9 mouse cellular contexts compared by ENCODE assay signal in genomic region chr12:84784604-84785381, GRCm38 (mm10). TPM values are rescaled to one million over a fixed set of nuclear protein-coding genes. Genes with fewer than 3 reads are reported as not detected.
DNase-seq lines count a peak whose midpoint lies in the region; ATAC-seq lines count a peak whose summit lies in the region.
"Had no signal": no experiment of that assay in that cellular context is flagged by ENCODE, and none has a peak within 500 bp of the region (broad histone marks: within the 10 kb centered on the region; RNA-seq: fewer than 3 reads in every experiment).

No protein-coding gene starts in this region.

- no peak overlapping the region for H3K9ac ChIP-seq in heart, embryonic 15.5 days
- H3K9ac ChIP-seq in liver, embryonic 12.5 days, result peak overlapping the region; percentile 9; the same call in 1 of the 2 replicates
- H3K9ac ChIP-seq in stomach, embryonic 14.5 days (replicated peaks; ENCODE audit: low read depth, low read length), result no peak overlapping the region

- 36% methylated on average over 25 of the region's 25 CpGs for WGBS in forebrain, embryonic 10.5 days
- 29% methylated on average over 25 of the region's 25 CpGs for WGBS in heart, embryonic 15.5 days
- 28% methylated on average over 25 of the region's 25 CpGs for WGBS in liver, embryonic 12.5 days (ENCODE audit: insufficient replicate concordance)
- WGBS in stomach, embryonic 14.5 days, result 19% methylated on average over 25 of the region's 25 CpGs

- H3K4me1 ChIP-seq in forebrain, embryonic 10.5 days, result peaks cover 17% of the 10 kb centered on the region
- H3K4me1 ChIP-seq in heart, embryonic 15.5 days (replicated peaks), result peaks cover 9% of the 10 kb centered on the region
- H3K4me1 ChIP-seq in liver, embryonic 12.5 days, result peaks cover 12% of the 10 kb centered on the region
- H3K4me1 ChIP-seq in stomach, embryonic 14.5 days (ENCODE audit: control insufficient read depth, insufficient read depth, low read length), result peaks cover 5% of the 10 kb centered on the region; the same call in 1 of the 2 replicates

- H3K27ac ChIP-seq in forebrain, embryonic 10.5 days, result peak overlapping the region; percentile 37; the same call in 1 of the 2 replicates
- no peak overlapping the region for H3K27ac ChIP-seq in heart, embryonic 15.5 days
- H3K27ac ChIP-seq in liver, embryonic 12.5 days, result no peak overlapping the region
- H3K27ac ChIP-seq in stomach, embryonic 14.5 days (ENCODE audit: low read length), result no peak overlapping the region
- H3K27ac ChIP-seq: macrophage had no signal

- ATAC-seq in heart, embryonic 15.5 days (replicated peaks; ENCODE audit: insufficient number of reproducible peaks, insufficient read depth, low FRiP score, low read depth), result peak; percentile 71
- ATAC-seq in liver, embryonic 12.5 days, result peak; percentile 75
- peak; percentile 88 for ATAC-seq in stomach, embryonic 14.5 days (ENCODE audit: insufficient number of reproducible peaks, insufficient read depth, low FRiP score, low read depth)

- H3K36me3 ChIP-seq in forebrain, embryonic 10.5 days (replicated peaks), result no peaks in the 10 kb centered on the region
- no peaks in the 10 kb centered on the region for H3K36me3 ChIP-seq in heart, embryonic 15.5 days
- no peaks in the 10 kb centered on the region for H3K36me3 ChIP-seq in liver, embryonic 12.5 days
- no peaks in the 10 kb centered on the region for H3K36me3 ChIP-seq in stomach, embryonic 14.5 days (ENCODE audit: control insufficient read depth, insufficient read depth, low read length)

- H3K4me3 ChIP-seq in forebrain, embryonic 10.5 days, result peak overlapping the region; percentile 19; the same call in 1 of the 2 replicates
- H3K4me3 ChIP-seq in heart, embryonic 15.5 days, result no peak overlapping the region
- no peak overlapping the region for H3K4me3 ChIP-seq in liver, embryonic 12.5 days
- no peak overlapping the region for H3K4me3 ChIP-seq in stomach, embryonic 14.5 days (ENCODE audit: low read depth, low read length)

- peak; percentile 68 to 77 for DNase-seq in CD8-positive naive resting alpha-beta T cell, adult 2 months (ENCODE audit: low read depth in 2 of 2, low spot score in 2 of 2)
- peak; percentile 79 for DNase-seq in c-Kit-negative CD71-positive TER-119-positive erythroid progenitor cells, embryonic 14.5 days (ENCODE audit: low read depth, low spot score)
- DNase-seq in forebrain, embryonic 10.5 days (ENCODE audit: extremely low spot score, low spot score), result peak; percentile 85
- peak; percentile 91 for DNase-seq in kidney, postnatal 14 days
- DNase-seq in natural killer cell, adult 2 months (ENCODE audit: low spot score in 2 of 2), result peak; percentile 64 to 79

- H3K4me2 ChIP-seq in heart, embryonic 15.5 days, result peak overlapping the region; percentile 47; the same call in 1 of the 2 replicates
- peak overlapping the region; percentile 48 for H3K4me2 ChIP-seq in liver, embryonic 12.5 days
- H3K4me2 ChIP-seq in stomach, embryonic 14.5 days (replicated peaks; ENCODE audit: low read depth, low read length), result peak overlapping the region; percentile 27; the same call in 1 of the 2 replicates

- H3K27me3 ChIP-seq in forebrain, embryonic 10.5 days (ENCODE audit: poor library complexity, severe bottlenecking), result peaks cover 16% of the 10 kb centered on the region
- peaks cover 64% of the 10 kb centered on the region for H3K27me3 ChIP-seq in heart, embryonic 15.5 days
- H3K27me3 ChIP-seq in liver, embryonic 12.5 days (replicated peaks), result peaks cover 27% of the 10 kb centered on the region
- no peaks in the 10 kb centered on the region for H3K27me3 ChIP-seq in stomach, embryonic 14.5 days (ENCODE audit: control insufficient read depth, insufficient read depth, low read length)

- H3K9me3 ChIP-seq in forebrain, embryonic 10.5 days, result no peaks in the 10 kb centered on the region
- H3K9me3 ChIP-seq in heart, embryonic 15.5 days (replicated peaks), result no peaks in the 10 kb centered on the region
- no peaks in the 10 kb centered on the region for H3K9me3 ChIP-seq in liver, embryonic 12.5 days (replicated peaks)
- H3K9me3 ChIP-seq in stomach, embryonic 14.5 days (ENCODE audit: control insufficient read depth, low read depth, low read length), result no peaks in the 10 kb centered on the region

RNA-seq across cellular contexts. Expression of gene Isca2, which starts 11.7 kb away (rescaled TPM):
- 151 and 152 TPM in 2 replicates for polyA plus RNA-seq in forebrain, embryonic 10.5 days (2016; fragmentation: Nextera tagmentation; extraction: Ambion mirVana)
- 135 and 138 TPM in 2 replicates for polyA plus RNA-seq in heart, embryonic 15.5 days (2015; fragmentation: Nextera tagmentation; extraction: Ambion mirVana)
- 116 and 123 TPM in 2 replicates for polyA plus RNA-seq in liver, embryonic 12.5 days (2016; fragmentation: Nextera tagmentation; extraction: Ambion mirVana)
- 122 and 137 TPM in 2 replicates for polyA plus RNA-seq in stomach, embryonic 14.5 days (2014; fragmentation: Nextera tagmentation; extraction: Ambion mirVana)

RNA-seq across cellular contexts. Expression of gene Npc2, which starts 11.8 kb away (rescaled TPM):
- polyA plus RNA-seq in forebrain, embryonic 10.5 days (2016; fragmentation: Nextera tagmentation; extraction: Ambion mirVana), result 62.7 and 66.0 TPM in 2 replicates
- polyA plus RNA-seq in heart, embryonic 15.5 days (2015; fragmentation: Nextera tagmentation; extraction: Ambion mirVana), result 49.8 and 60.4 TPM in 2 replicates
- 23.6 and 24.0 TPM in 2 replicates for polyA plus RNA-seq in liver, embryonic 12.5 days (2016; fragmentation: Nextera tagmentation; extraction: Ambion mirVana)
- polyA plus RNA-seq in stomach, embryonic 14.5 days (2014; fragmentation: Nextera tagmentation; extraction: Ambion mirVana), result 66.2 and 66.6 TPM in 2 replicates
